ENCODE assay signal across 11 mouse cellular contexts in the genomic region with DNA sequence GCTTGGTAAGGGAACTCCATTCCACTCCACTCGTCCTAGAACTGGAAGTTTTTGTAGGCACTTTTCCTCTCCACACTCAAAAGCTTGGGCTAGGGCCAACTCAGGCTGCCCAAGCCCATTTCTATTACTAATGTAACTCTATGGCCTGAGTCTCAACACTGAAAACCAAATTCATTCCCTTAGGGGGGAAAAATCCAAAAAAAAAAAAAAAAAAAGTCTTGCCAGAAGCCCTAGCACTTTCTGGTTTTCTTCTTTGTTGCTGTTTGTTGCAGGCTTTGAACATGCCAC. TPM values are rescaled to one million over a fixed set of nuclear protein-coding genes. Genes with fewer than 3 reads are reported as not detected.
DNase-seq lines count a peak whose midpoint lies in the region; ATAC-seq and TF ChIP-seq lines count a peak whose summit lies in the region.
"Had no signal": no experiment of that assay in that cellular context is flagged by ENCODE, and none has a peak within 500 bp of the region (broad histone marks: within the 10 kb centered on the region; RNA-seq: fewer than 3 reads in every experiment).

No protein-coding gene starts in this region.

- no peaks in the 10 kb centered on the region for H3K36me3 ChIP-seq in kidney, adult 2 months (ENCODE audit: control insufficient read depth, insufficient read depth, low read length)
- no peaks in the 10 kb centered on the region for H3K36me3 ChIP-seq in embryonic facial prominence, embryonic 14.5 days (ENCODE audit: control insufficient read depth, insufficient read depth, low read length)
- no peaks in the 10 kb centered on the region for H3K36me3 ChIP-seq in hindbrain, embryonic 15.5 days
- no peaks in the 10 kb centered on the region for H3K36me3 ChIP-seq in neural tube, embryonic 14.5 days (ENCODE audit: control insufficient read depth, insufficient read depth, low read length)
- H3K36me3 ChIP-seq: liver, embryonic 13.5 days had no signal

- H3K9ac ChIP-seq in embryonic facial prominence, embryonic 14.5 days (ENCODE audit: low read depth, low read length), result no peak overlapping the region
- H3K9ac ChIP-seq in hindbrain, embryonic 15.5 days, result peak overlapping the region; percentile 68
- H3K9ac ChIP-seq in neural tube, embryonic 14.5 days (replicated peaks; ENCODE audit: low read depth, low read length), result no peak overlapping the region
- H3K9ac ChIP-seq: liver, embryonic 13.5 days had no signal

- no peak for ATAC-seq in embryonic facial prominence, embryonic 14.5 days (ENCODE audit: low read depth)
- ATAC-seq in hindbrain, embryonic 15.5 days (ENCODE audit: low FRiP score, low read depth), result no peak
- ATAC-seq in neural tube, embryonic 14.5 days (ENCODE audit: low read depth), result no peak
- no peak for ATAC-seq in megakaryocyte-erythroid progenitor cell, adult 5-6 weeks (replicated peaks; ENCODE audit: low FRiP score, low TSS enrichment, poor library complexity, severe bottlenecking)

- peak; percentile 44 for DNase-seq in kidney, postnatal 14 days
- no peak for DNase-seq in kidney, adult 2 months
- DNase-seq in embryonic facial prominence, embryonic 14.5 days (ENCODE audit: low spot score), result no peak
- DNase-seq in right cerebral cortex, postnatal 10 days (ENCODE audit: low spot score in 2 of 2), result no peak
- DNase-seq: cerebellum, postnatal 25 days; liver, embryonic 13.5 days had no signal

- no peak for TF ChIP-seq POLR2A in kidney, adult 2 months (IDR thresholded peaks at IDR 0.05; ENCODE audit: low read depth, low read length)

- H3K9me3 ChIP-seq in embryonic facial prominence, embryonic 14.5 days (ENCODE audit: control insufficient read depth, low read length), result no peaks in the 10 kb centered on the region
- no peaks in the 10 kb centered on the region for H3K9me3 ChIP-seq in hindbrain, embryonic 15.5 days
- H3K9me3 ChIP-seq in neural tube, embryonic 14.5 days (ENCODE audit: control insufficient read depth, low read length), result no peaks in the 10 kb centered on the region
- H3K9me3 ChIP-seq: liver, embryonic 13.5 days had no signal

- 39% methylated on average over 1 of the region's 1 CpGs for WGBS in kidney, adult 2 months
- 4% methylated on average over 1 of the region's 1 CpGs for WGBS in embryonic facial prominence, embryonic 14.5 days
- 6% methylated on average over 1 of the region's 1 CpGs for WGBS in hindbrain, embryonic 15.5 days
- WGBS in neural tube, embryonic 14.5 days, result 7% methylated on average over 1 of the region's 1 CpGs

- no peak for TF ChIP-seq CTCF in kidney, adult 2 months (conservative IDR thresholded peaks at IDR 0.05; ENCODE audit: insufficient read depth, insufficient read length, low read depth, low read length)

- no peak overlapping the region for H3K4me3 ChIP-seq in kidney, adult 2 months (ENCODE audit: insufficient read depth, low read depth, low read length)
- no peak overlapping the region for H3K4me3 ChIP-seq in embryonic facial prominence, embryonic 14.5 days (ENCODE audit: low read depth, low read length)
- H3K4me3 ChIP-seq in hindbrain, embryonic 15.5 days, result peak overlapping the region; percentile 87
- H3K4me3 ChIP-seq in neural tube, embryonic 14.5 days (ENCODE audit: low read depth, low read length), result no peak overlapping the region
- H3K4me3 ChIP-seq: liver, embryonic 13.5 days had no signal

- no peaks in the 10 kb centered on the region for H3K27me3 ChIP-seq in kidney, adult 2 months (replicated peaks; ENCODE audit: control insufficient read depth, insufficient read depth, low read length)
- H3K27me3 ChIP-seq in embryonic facial prominence, embryonic 14.5 days (replicated peaks; ENCODE audit: control insufficient read depth, insufficient read depth, low read length), result peaks cover 98% of the 10 kb centered on the region
- H3K27me3 ChIP-seq in hindbrain, embryonic 15.5 days, result peaks cover 10% of the 10 kb centered on the region
- H3K27me3 ChIP-seq in neural tube, embryonic 14.5 days (ENCODE audit: control insufficient read depth, insufficient read depth, low read length), result no peaks in the 10 kb centered on the region

- peak overlapping the region; percentile 99; the same call in 1 of the 2 replicates for H3K4me2 ChIP-seq in embryonic facial prominence, embryonic 14.5 days (ENCODE audit: low read depth, low read length)
- H3K4me2 ChIP-seq in hindbrain, embryonic 15.5 days, result peak overlapping the region; percentile 97
- peak overlapping the region; percentile 60; the same call in 1 of the 2 replicates for H3K4me2 ChIP-seq in neural tube, embryonic 14.5 days (ENCODE audit: low read depth, low read length)

- H3K27ac ChIP-seq in kidney, adult 2 months (ENCODE audit: insufficient read depth, low read depth, low read length), result no peak overlapping the region
- no peak overlapping the region; the same call in 1 of the 2 replicates for H3K27ac ChIP-seq in embryonic facial prominence, embryonic 14.5 days (replicated peaks; ENCODE audit: low read depth, low read length)
- H3K27ac ChIP-seq in hindbrain, embryonic 15.5 days (replicated peaks), result peak overlapping the region; percentile 95
- H3K27ac ChIP-seq in neural tube, embryonic 14.5 days (ENCODE audit: low read depth, low read length), result peak overlapping the region; percentile 56
- H3K27ac ChIP-seq: liver, embryonic 13.5 days had no signal

- peaks cover 7% of the 10 kb centered on the region; the same call in 1 of the 2 replicates for H3K4me1 ChIP-seq in kidney, adult 2 months (ENCODE audit: control insufficient read depth, insufficient read depth, low read length)
- peaks cover 7% of the 10 kb centered on the region; the same call in 1 of the 2 replicates for H3K4me1 ChIP-seq in embryonic facial prominence, embryonic 14.5 days (ENCODE audit: control insufficient read depth, insufficient read depth, low read length)
- H3K4me1 ChIP-seq in hindbrain, embryonic 15.5 days (replicated peaks), result peaks cover 31% of the 10 kb centered on the region
- peaks cover 70% of the 10 kb centered on the region for H3K4me1 ChIP-seq in neural tube, embryonic 14.5 days (ENCODE audit: control insufficient read depth, insufficient read depth, low read length)

RNA-seq across cellular contexts. Expression of gene Hoxa2, which starts 2.6 kb away (rescaled TPM):
- 1.3 and 1.6 TPM in 2 replicates for polyA plus RNA-seq in kidney, adult 2 months (2012; rRNA removed)
- polyA plus RNA-seq in embryonic facial prominence, embryonic 14.5 days (2014; fragmentation: Nextera tagmentation; extraction: Ambion mirVana), result 7.2 and 11.1 TPM in 2 replicates
- polyA plus RNA-seq in hindbrain, embryonic 15.5 days (2015; fragmentation: Nextera tagmentation; extraction: Ambion mirVana), result 22.4 and 26.8 TPM in 2 replicates
- polyA plus RNA-seq in neural tube, embryonic 14.5 days (2014; fragmentation: Nextera tagmentation; extraction: Ambion mirVana), result 7.0 and 8.8 TPM in 2 replicates
- 1.4 TPM in 1 of 2 replicates, not detected in the other for total RNA-seq in megakaryocyte-erythroid progenitor cell, adult 5-6 weeks (2014; fragmentation: Nextera tagmentation)
- not detected in 2 replicates for total RNA-seq in megakaryocyte-erythroid progenitor cell, adult 5-6 weeks (2017)
- total RNA-seq: left cerebral cortex, adult 8-10 months had no signal
- polyA plus RNA-seq: midbrain, postnatal 0 days had no signal

RNA-seq across cellular contexts. Expression of gene Hoxa1, which starts 3.9 kb away (rescaled TPM):
- 1.2 and 1.3 TPM in 2 replicates for polyA plus RNA-seq in kidney, adult 2 months (2012; rRNA removed)
- polyA plus RNA-seq in embryonic facial prominence, embryonic 14.5 days (2014; fragmentation: Nextera tagmentation; extraction: Ambion mirVana), result 1.4 and 1.7 TPM in 2 replicates
- polyA plus RNA-seq in hindbrain, embryonic 15.5 days (2015; fragmentation: Nextera tagmentation; extraction: Ambion mirVana), result 1.3 and 1.8 TPM in 2 replicates
- 0.76 and 0.92 TPM in 2 replicates for polyA plus RNA-seq in neural tube, embryonic 14.5 days (2014; fragmentation: Nextera tagmentation; extraction: Ambion mirVana)
- not detected in 2 replicates for total RNA-seq in megakaryocyte-erythroid progenitor cell, adult 5-6 weeks (2014; fragmentation: Nextera tagmentation)
- total RNA-seq in megakaryocyte-erythroid progenitor cell, adult 5-6 weeks (2017), result 0.34 TPM in 1 of 2 replicates, not detected in the other
- total RNA-seq: left cerebral cortex, adult 8-10 months had no signal
- polyA plus RNA-seq: midbrain, postnatal 0 days had no signal

RNA-seq across cellular contexts. Expression of gene 5730596B20Rik, which starts 15.3 kb away (rescaled TPM):
- 0.19 and 0.22 TPM in 2 replicates for polyA plus RNA-seq in kidney, adult 2 months (2012; rRNA removed)
- polyA plus RNA-seq in embryonic facial prominence, embryonic 14.5 days (2014; fragmentation: Nextera tagmentation; extraction: Ambion mirVana), result 0.10 and 0.46 TPM in 2 replicates
- 4.0 and 4.3 TPM in 2 replicates for polyA plus RNA-seq in hindbrain, embryonic 15.5 days (2015; fragmentation: Nextera tagmentation; extraction: Ambion mirVana)
- 1.8 and 2.2 TPM in 2 replicates for polyA plus RNA-seq in neural tube, embryonic 14.5 days (2014; fragmentation: Nextera tagmentation; extraction: Ambion mirVana)
- total RNA-seq in megakaryocyte-erythroid progenitor cell, adult 5-6 weeks (2014; fragmentation: Nextera tagmentation), result not detected in 2 replicates
- total RNA-seq in megakaryocyte-erythroid progenitor cell, adult 5-6 weeks (2017), result not detected in 2 replicates
- total RNA-seq: left cerebral cortex, adult 8-10 months; midbrain, postnatal 0 days had no signal
- polyA plus RNA-seq: midbrain, postnatal 0 days had no signal

RNA-seq across cellular contexts. Expression of gene Hoxa4, which starts 29.5 kb away (rescaled TPM):
- 2.8 TPM in 2 replicates for polyA plus RNA-seq in kidney, adult 2 months (2012; rRNA removed)
- polyA plus RNA-seq in embryonic facial prominence, embryonic 14.5 days (2014; fragmentation: Nextera tagmentation; extraction: Ambion mirVana), result 1.1 and 1.6 TPM in 2 replicates
- polyA plus RNA-seq in hindbrain, embryonic 15.5 days (2015; fragmentation: Nextera tagmentation; extraction: Ambion mirVana), result 10.6 and 12.2 TPM in 2 replicates
- polyA plus RNA-seq in neural tube, embryonic 14.5 days (2014; fragmentation: Nextera tagmentation; extraction: Ambion mirVana), result 1.6 and 2.7 TPM in 2 replicates
- total RNA-seq in megakaryocyte-erythroid progenitor cell, adult 5-6 weeks (2014; fragmentation: Nextera tagmentation), result 1.9 and 2.2 TPM in 2 replicates
- total RNA-seq in megakaryocyte-erythroid progenitor cell, adult 5-6 weeks (2017), result 0.46 and 0.66 TPM in 2 replicates
- total RNA-seq: left cerebral cortex, adult 8-10 months had no signal
- polyA plus RNA-seq: midbrain, postnatal 0 days had no signal

RNA-seq across cellular contexts. Expression of gene Hoxa5, which starts 42.4 kb away (rescaled TPM):
- 6.9 and 8.1 TPM in 2 replicates for polyA plus RNA-seq in kidney, adult 2 months (2012; rRNA removed)
- polyA plus RNA-seq in embryonic facial prominence, embryonic 14.5 days (2014; fragmentation: Nextera tagmentation; extraction: Ambion mirVana), result 2.4 and 3.3 TPM in 2 replicates
- polyA plus RNA-seq in hindbrain, embryonic 15.5 days (2015; fragmentation: Nextera tagmentation; extraction: Ambion mirVana), result 105 and 115 TPM in 2 replicates
- polyA plus RNA-seq in neural tube, embryonic 14.5 days (2014; fragmentation: Nextera tagmentation; extraction: Ambion mirVana), result 20.9 and 30.6 TPM in 2 replicates
- 1.1 and 2.6 TPM in 2 replicates for total RNA-seq in megakaryocyte-erythroid progenitor cell, adult 5-6 weeks (2014; fragmentation: Nextera tagmentation)
- total RNA-seq in megakaryocyte-erythroid progenitor cell, adult 5-6 weeks (2017), result 0.56 and 0.76 TPM in 2 replicates
- total RNA-seq: left cerebral cortex, adult 8-10 months had no signal
- polyA plus RNA-seq: midbrain, postnatal 0 days had no signal

Comparison
In these comparisons a context has a peak if more than half of its experiments do, and no peak if none do; other contexts are left out.
1. H3K27ac ChIP-seq: peak in hindbrain, embryonic 15.5 days (single experiment) and neural tube, embryonic 14.5 days (single experiment); none in kidney, adult 2 months (single experiment) and embryonic facial prominence, embryonic 14.5 days (single experiment).
2. Peak in every context shown above with its lines, with median percentiles within 50 percentile points of each other: H3K4me2 ChIP-seq.